Mouse (Mus musculus) hindbrain, postnatal 0 days (tissue): ENCODE results near the gene C2cd5. TPM values are rescaled to one million over a fixed set of nuclear protein-coding genes. Genes with fewer than 3 reads are reported as not detected.

Source experiments
- ATAC-seq: fragments of 200-750 bp; cut with Nextera tagmentation; 2 replicates; pipeline ENCODE4 v1.8.0; 2017; ENCODE audit warnings: mild to moderate bottlenecking, moderate TSS enrichment, moderate library complexity
- DNase-seq: peaks from one replicate; pipeline ENCODE4 v3.0.0-alpha.2; 2015; ENCODE audit warnings: low spot score
- H3K27ac ChIP-seq: fragments of 300-500 bp; sonication (generic); 2 replicates; pipeline ENCODE4 v1.5.1; 2014; ENCODE audit warnings: mild to moderate bottlenecking
- H3K27me3 ChIP-seq: fragments of 300-500 bp; sonication (generic); 2 replicates; pipeline ENCODE4 v1.6.1; 2014; ENCODE audit warnings: low read length, mixed read lengths; ENCODE audit not compliant: insufficient read depth
- H3K36me3 ChIP-seq: fragments of 300-500 bp; sonication (generic); 2 replicates; pipeline ENCODE4 v1.6.1; 2014; ENCODE audit warnings: low read length, mixed read lengths; ENCODE audit not compliant: insufficient read depth
- H3K4me1 ChIP-seq: fragments of 300-500 bp; sonication (generic); 2 replicates; pipeline ENCODE4 v1.6.1; 2014; ENCODE audit warnings: antibody characterized with exemption, low read length, mixed read lengths; ENCODE audit not compliant: insufficient read depth
- H3K4me2 ChIP-seq: fragments of 300-500 bp; sonication (generic); 2 replicates; pipeline ENCODE4 v1.6.1; 2014; ENCODE audit warnings: low read depth, mild to moderate bottlenecking, low read length, moderate library complexity, mixed read lengths
- H3K4me3 ChIP-seq: fragments of 300-500 bp; sonication (generic); 2 replicates; pipeline ENCODE4 v1.5.1; 2014; ENCODE audit warnings: low read length
- H3K9ac ChIP-seq: fragments of 300-500 bp; sonication (generic); replicated peaks from 2 replicates; pipeline ENCODE4 v1.6.1; 2014; ENCODE audit warnings: mild to moderate bottlenecking, low read length, moderate library complexity, mixed read lengths
- H3K9me3 ChIP-seq: fragments of 300-500 bp; sonication (generic); 2 replicates; pipeline ENCODE4 v1.6.1; 2016; ENCODE audit warnings: low read length, mixed read lengths
- CTCF ChIP-seq: IDR thresholded peaks from 2 replicates; pipeline ENCODE4 v1.5.1; 2016; ENCODE audit warnings: antibody characterized with exemption, control low read depth, low read depth
- WGBS: fragments of 180-500 bp; shearing (Covaris S2); extraction: QIAGEN DNeasy Blood & Tissue Kit; methylation state at CpG from one replicate; pipeline ENCODE4 v1.1.7; 2014; 5-methylcytosine and 5-hydroxymethylcytosine counted together
- polyA plus RNA-seq: library from polyadenylated mRNA; unstranded; fragments of >200 nt; fragmentation: Nextera tagmentation; extraction: Ambion mirVana; gene quantifications from 2 replicates; pipeline ENCODE4 v1.2.1, GENCODE M21; 2015
- total RNA-seq: library from RNA; depleted of rRNA; stranded (reverse); fragments of >200 nt; gene quantifications from 2 replicates; pipeline ENCODE4 v1.2.3, GENCODE M21; 2014; rRNA removed

The C2cd5 gene
- total RNA-seq (32.0 and 38.2 TPM in 2 replicates), polyA plus RNA-seq (24.4 and 26.7 TPM in 2 replicates)

GRCm38 (mm10) chr6:143099681-143100382, at the start of gene C2cd5:
Gene C2cd5 (minus strand): TSS chr6:143100141.
- under 1% methylated on average over 70 of the region's 75 CpGs for WGBS
- H3K4me1 ChIP-seq: peaks cover 5% of the 10 kb centered on the region
- H3K36me3 ChIP-seq: no peaks in the 10 kb centered on the region
- no peak for TF ChIP-seq CTCF
- ATAC-seq (peak; percentile 97), DNase-seq (peak; percentile 98)
- peak within 1 kb of the TSS; percentile 92 for H3K27ac ChIP-seq
- no peaks in the 10 kb centered on the region for H3K27me3 ChIP-seq
- H3K9ac ChIP-seq: peak within 1 kb of the TSS; percentile 91
- H3K4me3 ChIP-seq: peak within 1 kb of the TSS; percentile 94
- H3K4me2 ChIP-seq: peak within 1 kb of the TSS; percentile 83
- H3K9me3 ChIP-seq: no peaks in the 10 kb centered on the region

GRCm38 (mm10) chr6:143148868-143149267, 48.9 kb upstream of the C2cd5 start:
- ATAC-seq: no peak
- Histone ChIP-seq H3K4me2 (no peak overlapping the region), H3K9me3 (no peaks in the 10 kb centered on the region), H3K27me3 (no peaks in the 10 kb centered on the region), H3K4me1 (0 out of 2 replicates have a peak, but pooled peaks cover 2% of the 10 kb centered on the region), H3K4me3 (no peak overlapping the region), H3K9ac (no peak overlapping the region), H3K36me3 (no peaks in the 10 kb centered on the region), H3K27ac (no peak overlapping the region)
- no peak for TF ChIP-seq CTCF
- no peak for DNase-seq

- H3K27ac ChIP-seq: no peak overlapping the region
- no peak for ATAC-seq
- WGBS: 53% methylated on average over 8 of the region's 8 CpGs
Observed at GRCm38 (mm10) chr6:143146756-143147155, 46.8 kb upstream of the C2cd5 start.

GRCm38 (mm10) chr6:143145051-143145450, 45.1 kb upstream of the C2cd5 start:
- 48% methylated on average over 7 of the region's 7 CpGs for WGBS
- H3K36me3 ChIP-seq: no peaks in the 10 kb centered on the region
- H3K4me2 ChIP-seq: no peak overlapping the region
- ATAC-seq (no peak), DNase-seq (no peak)
- H3K9ac ChIP-seq: no peak overlapping the region
- H3K4me1 ChIP-seq: peaks cover 4% of the 10 kb centered on the region; the same call in 1 of the 2 replicates
- no peak overlapping the region for H3K27ac ChIP-seq
- H3K4me3 ChIP-seq: no peak overlapping the region
- H3K27me3 ChIP-seq: no peaks in the 10 kb centered on the region
- H3K9me3 ChIP-seq: no peaks in the 10 kb centered on the region
- no peak for TF ChIP-seq CTCF

More at GRCm38 (mm10) chr6:143146756-143147155, 46.8 kb upstream of the C2cd5 start:
- Histone ChIP-seq H3K4me2 (no peak overlapping the region), H3K36me3 (no peaks in the 10 kb centered on the region), H3K4me1 (peaks cover 4% of the 10 kb centered on the region; the same call in 1 of the 2 replicates), H3K9me3 (no peaks in the 10 kb centered on the region), H3K4me3 (no peak overlapping the region), H3K27me3 (no peaks in the 10 kb centered on the region), H3K9ac (no peak overlapping the region)
- TF ChIP-seq CTCF: no peak
- DNase-seq: no peak

DNA sequence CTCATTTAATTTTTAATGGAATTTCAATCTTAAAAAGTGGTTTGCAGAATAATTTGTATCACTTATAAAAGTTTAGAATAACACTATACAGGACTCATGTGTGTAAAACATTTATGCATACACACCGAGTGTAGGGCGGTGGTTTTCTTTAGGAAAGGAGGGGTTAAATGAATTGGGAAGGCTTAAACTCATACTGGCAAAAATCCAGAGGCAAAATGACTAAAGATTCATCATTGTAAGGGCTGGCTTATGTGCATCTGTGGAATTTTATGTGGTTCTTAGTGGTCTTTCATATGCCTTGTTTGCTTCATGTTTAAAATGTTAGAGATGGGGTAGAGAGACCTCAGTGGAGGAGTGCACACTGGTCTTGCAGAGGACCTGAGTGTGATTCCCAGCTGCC, 44.6 kb upstream of the C2cd5 start:
- no peak for DNase-seq
- no peak overlapping the region for H3K9ac ChIP-seq
- no peaks in the 10 kb centered on the region for H3K9me3 ChIP-seq
- no peak for ATAC-seq
- 80% methylated on average over 2 of the region's 2 CpGs for WGBS
- no peak overlapping the region for H3K27ac ChIP-seq
- H3K36me3 ChIP-seq: no peaks in the 10 kb centered on the region
- H3K4me1 ChIP-seq: peaks cover 4% of the 10 kb centered on the region; the same call in 1 of the 2 replicates
- no peak for TF ChIP-seq CTCF
- H3K4me2 ChIP-seq: no peak overlapping the region
- no peak overlapping the region for H3K4me3 ChIP-seq
- H3K27me3 ChIP-seq: no peaks in the 10 kb centered on the region

- H3K27me3 ChIP-seq: no peaks in the 10 kb centered on the region
- no peak for TF ChIP-seq CTCF
- ATAC-seq (peak; percentile 38), DNase-seq (peak; percentile 13)
- H3K4me2 ChIP-seq: peak overlapping the region; percentile 60
- peaks cover 4% of the 10 kb centered on the region; the same call in 1 of the 2 replicates for H3K4me1 ChIP-seq
- H3K27ac ChIP-seq: no peak overlapping the region
- H3K36me3 ChIP-seq: no peaks in the 10 kb centered on the region
- no peaks in the 10 kb centered on the region for H3K9me3 ChIP-seq
- peak overlapping the region; percentile 34 for H3K4me3 ChIP-seq
- peak overlapping the region; percentile 37 for H3K9ac ChIP-seq
- WGBS: 14% methylated on average over 19 of the region's 19 CpGs
Observed at GRCm38 (mm10) chr6:143143775-143144273, 43.9 kb upstream of the C2cd5 start.

GRCm38 (mm10) chr6:143143321-143143720, 43.4 kb upstream of the C2cd5 start:
- Histone ChIP-seq H3K27me3 (no peaks in the 10 kb centered on the region), H3K4me3 (peak overlapping the region; percentile 34; the same call in 1 of the 2 replicates), H3K4me2 (peak overlapping the region; percentile 60), H3K9ac (no peak overlapping the region), H3K9me3 (no peaks in the 10 kb centered on the region), H3K4me1 (peaks cover 4% of the 10 kb centered on the region; the same call in 1 of the 2 replicates), H3K27ac (no peak overlapping the region), H3K36me3 (no peaks in the 10 kb centered on the region)
- no peak for TF ChIP-seq CTCF
- no peak for DNase-seq
- WGBS: 77% methylated on average over 9 of the region's 9 CpGs
- no peak for ATAC-seq
